Mouse (Mus musculus) kidney, adult 2 months (tissue): Measurements from ENCODE around the gene Kif15.

Experiments used
- CTCF ChIP-seq: fragments of 200-500 bp; conservative IDR thresholded peaks from 2 replicates; pipeline ENCODE4 v1.5.1; 2011; ENCODE audit warnings: low read depth, mild to moderate bottlenecking, control low read depth, low read length, moderate library complexity, mixed read lengths; ENCODE audit not compliant: insufficient read depth, insufficient read length
- POLR2A ChIP-seq: fragments of 200-500 bp; IDR thresholded peaks from one replicate; pipeline ENCODE4 v1.6.1; 2011; ENCODE audit warnings: low read depth, low read length, control low read depth

- no peak for TF ChIP-seq POLR2A
- TF ChIP-seq CTCF: no peak
Observed at GRCm38 (mm10) chr9:122998406-122999192, 47.8 kb downstream of the Kif15 start.
